Mouse (Mus musculus) C2C12 (cell line): ENCODE data around the gene Ddah1. TPM values are rescaled to one million over a fixed set of nuclear protein-coding genes. Genes with fewer than 3 reads are reported as not detected.

Source experiments
- H3K27me3 ChIP-seq: one replicate; pipeline ENCODE4 v1.6.1; 2011; ENCODE audit not compliant: control insufficient read depth, insufficient read depth, insufficient read length
- H3K36me3 ChIP-seq: one replicate; pipeline ENCODE4 v1.6.1; 2011; ENCODE audit not compliant: control insufficient read depth, insufficient read depth
- H3K4me3 ChIP-seq: one replicate; pipeline ENCODE4 v1.5.1; 2011; ENCODE audit warnings: mild to moderate bottlenecking, control low read depth; ENCODE audit not compliant: poor library complexity, insufficient read depth, severe bottlenecking
- H3K79me2 ChIP-seq: one replicate; pipeline ENCODE4 v1.6.1; 2011; ENCODE audit not compliant: control insufficient read depth, insufficient read depth
- H3K79me3 ChIP-seq: one replicate; pipeline ENCODE4 v1.6.1; 2011; ENCODE audit warnings: low read depth, control low read depth
- H3ac ChIP-seq: one replicate; pipeline ENCODE3; 2011; ENCODE audit warnings: low read depth; ENCODE audit not compliant: control insufficient read depth, insufficient read length
- CEBPB ChIP-seq: IDR thresholded peaks from one replicate; pipeline ENCODE4 v1.6.1; 2011; ENCODE audit warnings: low read depth, mild to moderate bottlenecking, control low read depth, moderate library complexity
- CTCF ChIP-seq: IDR thresholded peaks from one replicate; pipeline ENCODE4 v1.5.1; 2011; ENCODE audit not compliant: control insufficient read depth, insufficient read depth, insufficient read length
- FOSL1 ChIP-seq: IDR thresholded peaks from one replicate; pipeline ENCODE4 v1.8.0; 2011; ENCODE audit warnings: mild to moderate bottlenecking, low read length; ENCODE audit not compliant: poor library complexity, insufficient read depth, severe bottlenecking
- MAX ChIP-seq: IDR thresholded peaks from one replicate; pipeline ENCODE4 v1.6.1; 2011; ENCODE audit warnings: mild to moderate bottlenecking, control low read depth
- MYOD1 ChIP-seq: IDR thresholded peaks from one replicate; pipeline ENCODE4 v1.6.1; 2011; ENCODE audit warnings: low read depth; ENCODE audit not compliant: control insufficient read depth, insufficient read length
- MYOG ChIP-seq: IDR thresholded peaks from one replicate; pipeline ENCODE4 v1.6.1; 2011; ENCODE audit not compliant: control insufficient read depth, insufficient read length; ENCODE audit errors: extremely low read depth
- USF1 ChIP-seq: IDR thresholded peaks from one replicate; pipeline ENCODE4 v1.6.1; 2011; ENCODE audit warnings: low read depth, mild to moderate bottlenecking, control low read depth, moderate library complexity
- polyA plus RNA-seq: library from polyadenylated mRNA; unstranded; fragments of >200 nt; fragmentation: generic; extraction: Trizol; gene quantifications from one replicate; pipeline ENCODE4 v1.2.1, GENCODE M21; 2012; ENCODE audit warnings: missing spikeins

Gene Ddah1
- polyA plus RNA-seq, 1 experiment = 15.8 TPM

DNA sequence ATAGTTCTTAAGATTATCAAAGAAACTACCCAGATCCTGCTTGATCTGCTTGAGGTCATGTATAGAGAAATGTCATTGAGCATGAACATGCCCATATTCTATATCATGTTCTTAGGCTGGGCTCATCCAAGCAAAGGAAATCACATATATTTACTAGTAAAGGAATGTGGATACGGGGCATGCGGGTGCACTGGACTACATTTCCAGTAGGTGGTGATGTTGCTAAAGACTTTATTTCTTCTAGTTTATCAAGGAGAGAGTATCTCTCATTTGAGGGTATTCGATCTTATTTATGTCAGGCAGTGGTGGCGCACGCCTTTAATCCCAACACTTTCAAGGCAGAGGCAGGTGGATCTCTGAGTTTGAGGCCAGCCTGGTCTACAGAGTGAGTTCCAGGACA, 99.9 kb downstream of the Ddah1 start:
- no peaks in the 10 kb centered on the region for H3K79me2 ChIP-seq
- TF ChIP-seq USF1 (no peak), CEBPB (no peak), MYOD1 (no peak), MAX (no peak), FOSL1 (no peak), CTCF (no peak), MYOG (no peak)

DNA sequence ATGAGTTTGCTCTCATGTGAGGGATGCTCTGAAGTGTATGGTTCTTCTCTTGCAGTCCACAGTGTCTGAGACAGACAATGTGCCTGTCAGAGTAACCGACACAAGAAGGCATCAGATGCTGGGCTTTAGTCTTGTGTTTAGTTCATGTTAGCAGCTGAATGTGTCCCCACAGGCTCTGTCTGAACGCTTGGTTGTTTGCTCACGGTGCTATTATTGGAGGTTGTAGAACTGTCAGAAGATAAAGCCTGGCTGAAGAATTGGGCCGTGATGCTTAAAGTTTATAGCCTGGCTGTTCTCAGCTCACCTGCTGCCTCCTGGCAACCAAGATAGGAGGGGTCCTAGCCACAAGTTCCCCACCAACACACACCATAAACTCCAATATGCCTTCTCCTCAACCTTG, 104.0 kb downstream of the Ddah1 start:
- no peak overlapping the region for H3K4me3 ChIP-seq
- TF ChIP-seq MYOG (no peak), FOSL1 (no peak), MYOD1 (no peak), CTCF (no peak), USF1 (no peak), MAX (no peak), CEBPB (no peak)
- H3ac ChIP-seq = no peak overlapping the region
- no peaks in the 10 kb centered on the region for H3K36me3 ChIP-seq
- no peaks in the 10 kb centered on the region for H3K27me3 ChIP-seq
- no peaks in the 10 kb centered on the region for H3K79me3 ChIP-seq
- H3K79me2 ChIP-seq = no peaks in the 10 kb centered on the region

More for the DNA sequence above, 99.9 kb downstream of the Ddah1 start:
- Histone ChIP-seq H3K79me3 (no peaks in the 10 kb centered on the region), H3K36me3 (no peaks in the 10 kb centered on the region), H3K4me3 (no peak overlapping the region), H3K27me3 (no peaks in the 10 kb centered on the region), H3ac (no peak overlapping the region)

DNA sequence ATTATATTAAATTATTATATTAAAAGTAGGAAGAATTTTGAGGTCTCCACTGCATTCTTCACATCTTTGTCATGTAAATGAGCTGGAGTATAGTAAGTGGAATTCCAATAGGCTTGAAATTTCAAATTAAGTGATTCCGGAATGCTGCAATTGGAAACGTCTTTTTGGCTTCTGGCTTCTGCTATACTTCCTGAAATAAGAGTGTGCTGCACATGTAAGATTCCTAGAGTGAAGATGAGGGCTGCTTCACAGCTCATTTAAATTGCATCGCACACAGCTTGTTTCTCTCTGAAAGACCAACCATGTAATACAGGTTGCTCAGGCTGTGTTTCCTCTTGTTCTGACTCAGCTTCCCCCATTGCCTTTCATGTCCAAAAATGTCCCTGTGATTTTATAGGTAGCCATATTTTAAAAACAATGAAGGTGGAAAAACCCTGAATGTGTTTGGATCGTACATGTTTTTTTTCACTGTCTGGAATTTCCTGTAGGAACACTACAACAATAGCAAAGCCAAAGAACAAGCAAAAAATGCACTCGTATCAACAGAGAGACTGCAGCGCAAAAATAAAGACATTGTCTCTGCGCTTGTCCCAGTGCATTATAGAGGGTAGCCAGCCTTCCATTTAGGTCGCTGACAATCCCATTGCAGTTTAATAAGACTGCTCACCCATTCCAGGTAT, 105.7 kb downstream of the Ddah1 start:
- Histone ChIP-seq H3K4me3 (no peak overlapping the region), H3K27me3 (no peaks in the 10 kb centered on the region), H3ac (no peak overlapping the region), H3K36me3 (no peaks in the 10 kb centered on the region), H3K79me3 (no peaks in the 10 kb centered on the region), H3K79me2 (no peaks in the 10 kb centered on the region)
- no peak for TF ChIP-seq MAX
- TF ChIP-seq CEBPB = no peak
- no peak for TF ChIP-seq MYOD1
- TF ChIP-seq FOSL1 = no peak
- no peak for TF ChIP-seq USF1

DNA sequence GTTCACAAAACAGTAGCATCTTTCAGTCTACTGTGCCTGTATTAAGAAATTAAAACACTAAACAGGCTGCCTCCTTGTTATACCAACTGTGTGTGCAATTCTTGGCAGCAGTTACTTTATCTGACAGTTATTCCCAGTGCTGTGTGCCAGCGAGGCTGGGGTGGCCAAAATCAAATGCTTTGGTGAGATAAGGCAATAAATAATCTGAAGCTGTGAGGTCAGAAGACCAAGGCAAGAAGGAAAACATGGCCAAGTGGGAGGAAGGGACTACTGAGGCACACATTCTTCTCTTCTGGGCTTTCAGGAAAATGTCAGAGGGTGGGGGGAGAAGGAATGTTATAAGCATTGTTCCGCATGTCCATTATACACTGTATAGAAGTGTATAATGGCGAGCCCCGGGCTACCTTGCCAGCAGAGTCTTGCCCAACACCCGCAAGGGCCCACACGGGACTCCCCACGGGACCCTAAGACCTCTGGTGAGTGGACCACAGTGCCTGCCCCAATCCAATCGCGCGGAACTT, 106.3 kb downstream of the Ddah1 start:
- Histone ChIP-seq H3K79me3 (no peaks in the 10 kb centered on the region), H3K36me3 (no peaks in the 10 kb centered on the region), H3ac (no peak overlapping the region), H3K79me2 (no peaks in the 10 kb centered on the region), H3K4me3 (no peak overlapping the region), H3K27me3 (no peaks in the 10 kb centered on the region)
- TF ChIP-seq MYOD1 (no peak), MYOG (no peak), FOSL1 (no peak), CTCF (no peak), MAX (no peak), USF1 (no peak), CEBPB (no peak)

DNA sequence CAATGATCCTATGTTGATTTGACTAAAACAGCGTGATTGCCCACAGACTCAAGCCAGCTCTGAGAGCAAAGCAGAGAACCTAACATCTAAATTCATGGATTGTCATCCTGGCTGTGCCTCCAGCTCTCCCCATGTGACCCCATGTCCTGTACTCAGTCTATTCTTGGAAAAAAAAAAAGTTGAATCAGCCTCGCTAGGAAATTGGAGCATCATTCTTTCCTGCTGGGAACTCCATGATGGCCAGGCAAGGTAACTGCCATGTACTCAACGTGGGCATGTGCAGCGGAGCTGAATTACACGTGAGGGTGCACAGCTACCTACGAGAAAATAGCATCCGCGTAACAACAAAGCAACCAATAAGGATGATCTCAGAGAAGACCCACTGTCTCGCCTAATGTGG, 114.2 kb downstream of the Ddah1 start:
- no peak for TF ChIP-seq FOSL1
- no peaks in the 10 kb centered on the region for H3K27me3 ChIP-seq
- no peaks in the 10 kb centered on the region for H3K79me3 ChIP-seq
- no peak overlapping the region for H3K4me3 ChIP-seq
- no peak overlapping the region for H3ac ChIP-seq
- H3K79me2 ChIP-seq = no peaks in the 10 kb centered on the region
- no peaks in the 10 kb centered on the region for H3K36me3 ChIP-seq

DNA sequence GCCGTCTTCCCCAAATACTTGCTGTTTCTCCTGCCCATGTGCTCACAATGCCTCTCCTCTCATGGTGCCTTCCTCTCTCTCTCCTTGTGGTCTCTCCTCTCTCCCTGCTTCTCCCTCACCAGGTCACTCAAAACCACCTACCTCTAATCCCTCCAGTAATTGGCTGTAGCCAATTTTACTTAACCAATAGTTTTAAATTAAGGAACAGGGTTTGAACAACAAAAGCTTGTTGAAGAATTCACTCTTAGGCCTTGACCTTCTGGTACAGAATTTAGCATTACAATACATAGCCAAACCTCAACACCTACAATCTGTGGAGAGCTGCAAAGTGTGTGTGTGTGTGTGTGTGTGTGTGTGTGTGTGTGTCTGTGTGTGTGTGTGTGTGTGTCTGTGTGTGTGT, 114.8 kb downstream of the Ddah1 start:
- no peak overlapping the region for H3K4me3 ChIP-seq
- no peaks in the 10 kb centered on the region for H3K36me3 ChIP-seq
- H3K27me3 ChIP-seq = no peaks in the 10 kb centered on the region
- no peaks in the 10 kb centered on the region for H3K79me3 ChIP-seq
- TF ChIP-seq CTCF = no peak
- TF ChIP-seq CEBPB = no peak
- no peak for TF ChIP-seq FOSL1
- TF ChIP-seq MYOD1 = no peak
- no peak for TF ChIP-seq USF1
- TF ChIP-seq MYOG = no peak
- no peak for TF ChIP-seq MAX
- no peaks in the 10 kb centered on the region for H3K79me2 ChIP-seq
- no peak overlapping the region for H3ac ChIP-seq
